Mouse (Mus musculus): ENCODE measurements around the gene Pakap. TPM values are rescaled to one million over a fixed set of nuclear protein-coding genes. Genes with fewer than 3 reads are reported as not detected.

Pakap gene
- polyA plus RNA-seq, 1 experiment = 14.7 TPM

DNA sequence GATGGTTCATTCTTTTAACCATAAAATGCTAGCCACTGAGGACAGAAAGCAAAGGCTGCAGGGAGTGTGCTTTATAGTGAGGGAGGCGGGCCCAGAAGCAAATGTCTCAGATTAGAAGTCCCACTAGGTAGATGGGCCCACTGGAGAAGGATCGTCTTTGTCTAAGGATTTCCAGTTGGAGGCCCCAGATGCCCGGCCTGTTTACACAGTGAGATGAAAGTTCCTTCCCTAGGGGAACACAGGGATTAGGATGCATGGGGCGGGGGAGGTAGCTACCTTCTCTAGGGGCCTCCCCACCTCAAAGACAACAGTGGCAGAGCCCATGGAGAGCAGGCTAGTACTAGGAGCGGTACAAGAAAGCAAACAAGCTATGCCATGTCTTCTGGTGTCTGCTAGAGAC is 327.2 kb downstream of the Pakap start:
- Histone ChIP-seq H3K4me3 (ENCODE audit: insufficient read depth, low read length) (no peak overlapping the region), H3K27ac (ENCODE audit: insufficient read depth, low read length) (no peak overlapping the region), H3K4me1 (ENCODE audit: control insufficient read depth, insufficient read depth, low read length) (no peaks in the 10 kb centered on the region)
- TF ChIP-seq CTCF (IDR thresholded peaks at IDR 0.05; ENCODE audit: borderline replicate concordance, insufficient read depth, low read length) (no peak), POLR2A (IDR thresholded peaks at IDR 0.05; ENCODE audit: low read depth, low read length) (no peak)

DNA sequence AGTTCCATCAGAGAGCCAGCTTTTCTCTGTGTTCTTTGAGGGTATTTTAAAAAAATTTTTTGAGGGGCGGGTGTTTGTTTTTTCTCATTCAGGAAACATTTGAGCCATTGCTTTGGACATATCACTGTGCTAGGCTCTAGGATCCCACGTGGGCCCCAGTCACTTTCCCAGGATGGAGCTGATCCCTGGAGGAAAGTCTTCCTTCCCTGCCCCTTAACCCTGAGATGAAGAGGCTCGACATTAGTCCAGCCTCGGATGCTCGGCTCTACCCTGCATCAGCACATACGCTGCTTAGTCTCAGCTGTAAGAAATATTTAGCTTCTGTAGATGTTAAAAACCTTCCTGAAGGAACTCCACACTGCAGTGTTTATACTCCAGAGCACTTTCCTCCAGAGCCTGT is 327.9 kb downstream of the Pakap start:
- no peaks in the 10 kb centered on the region for H3K4me1 ChIP-seq (ENCODE audit: control insufficient read depth, insufficient read depth, low read length)
- no peak overlapping the region for H3K4me3 ChIP-seq (ENCODE audit: insufficient read depth, low read length)
- TF ChIP-seq CTCF (IDR thresholded peaks at IDR 0.05; ENCODE audit: borderline replicate concordance, insufficient read depth, low read length) (no peak), POLR2A (IDR thresholded peaks at IDR 0.05; ENCODE audit: low read depth, low read length) (no peak)
- H3K27ac ChIP-seq (ENCODE audit: insufficient read depth, low read length) = no peak overlapping the region

DNA sequence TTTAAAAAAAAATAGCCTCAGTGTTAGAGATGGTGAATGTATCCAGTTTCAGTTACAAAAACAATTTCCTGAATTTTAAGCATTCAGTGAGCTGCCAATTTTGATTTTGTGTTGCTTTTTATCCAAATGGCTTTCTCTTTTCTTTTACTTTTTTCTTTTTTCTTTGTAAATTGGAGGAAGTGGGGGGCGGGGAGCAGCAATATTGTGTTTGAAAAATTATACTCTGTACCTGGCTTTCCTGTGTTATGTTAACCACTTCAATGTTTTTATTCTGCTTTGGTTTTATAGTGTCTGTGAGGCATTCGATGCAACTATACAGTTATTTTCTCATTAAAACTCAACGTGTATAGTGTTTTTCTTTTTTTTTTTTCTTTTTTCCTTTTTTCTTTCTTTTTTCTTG is 328.7 kb downstream of the Pakap start:
- TF ChIP-seq CTCF (IDR thresholded peaks at IDR 0.05; ENCODE audit: borderline replicate concordance, insufficient read depth, low read length) = no peak
- TF ChIP-seq POLR2A (IDR thresholded peaks at IDR 0.05; ENCODE audit: low read depth, low read length) = no peak
- no peak overlapping the region for H3K4me3 ChIP-seq (ENCODE audit: insufficient read depth, low read length)
- no peaks in the 10 kb centered on the region for H3K4me1 ChIP-seq (ENCODE audit: control insufficient read depth, insufficient read depth, low read length)
- H3K27ac ChIP-seq (ENCODE audit: insufficient read depth, low read length) = no peak overlapping the region

DNA sequence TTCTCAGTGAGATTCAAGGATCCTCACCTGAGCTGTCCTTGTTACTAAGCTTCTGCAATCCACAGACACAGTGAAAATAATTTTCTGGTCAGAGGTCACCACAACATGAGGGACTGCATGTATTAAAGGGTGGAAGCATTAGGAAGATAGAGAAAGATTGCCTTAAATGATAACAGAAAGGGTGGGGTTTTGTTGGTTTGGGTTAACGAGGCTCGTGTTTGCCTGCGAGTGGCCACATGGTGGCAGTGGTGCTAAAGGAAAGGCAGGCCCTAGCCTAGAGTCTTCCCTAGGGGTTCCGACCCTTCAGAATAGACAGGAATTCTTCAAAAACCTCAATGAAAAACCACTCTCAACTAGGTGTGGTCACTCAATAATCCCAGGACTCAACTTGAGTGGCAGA is 333.2 kb downstream of the Pakap start:
- TF ChIP-seq POLR2A (IDR thresholded peaks at IDR 0.05; ENCODE audit: low read depth, low read length) (no peak), CTCF (IDR thresholded peaks at IDR 0.05; ENCODE audit: borderline replicate concordance, insufficient read depth, low read length) (peak; percentile 65; the same call in 1 of the 2 replicates)
- Histone ChIP-seq H3K4me1 (ENCODE audit: control insufficient read depth, insufficient read depth, low read length) (no peaks in the 10 kb centered on the region), H3K27ac (ENCODE audit: insufficient read depth, low read length) (no peak overlapping the region), H3K4me3 (ENCODE audit: insufficient read depth, low read length) (no peak overlapping the region)

DNA sequence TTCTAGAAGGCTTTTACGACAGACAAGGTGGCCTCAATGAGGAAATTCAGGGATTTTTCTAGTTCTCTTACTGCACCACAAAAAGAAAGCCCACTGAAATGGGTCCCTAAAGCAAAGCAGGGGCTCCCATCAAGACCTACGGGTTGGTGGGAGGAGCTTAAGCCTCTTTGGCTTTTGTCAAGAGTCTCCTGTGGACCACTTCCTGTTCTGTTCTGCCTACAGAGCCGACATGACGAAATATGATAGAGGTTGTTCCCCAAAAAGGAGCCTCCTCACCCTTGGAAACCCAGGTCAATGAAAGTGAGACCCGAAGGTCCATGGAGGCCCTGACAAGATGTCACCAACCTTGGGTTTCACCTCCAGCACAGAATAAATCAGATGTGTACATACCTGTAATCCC is 334.6 kb downstream of the Pakap start:
- no peak overlapping the region for H3K27ac ChIP-seq (ENCODE audit: insufficient read depth, low read length)
- TF ChIP-seq POLR2A (IDR thresholded peaks at IDR 0.05; ENCODE audit: low read depth, low read length) (no peak), CTCF (IDR thresholded peaks at IDR 0.05; ENCODE audit: borderline replicate concordance, insufficient read depth, low read length) (no peak)
- no peak overlapping the region for H3K4me3 ChIP-seq (ENCODE audit: insufficient read depth, low read length)
- H3K4me1 ChIP-seq (ENCODE audit: control insufficient read depth, insufficient read depth, low read length) = no peaks in the 10 kb centered on the region

DNA sequence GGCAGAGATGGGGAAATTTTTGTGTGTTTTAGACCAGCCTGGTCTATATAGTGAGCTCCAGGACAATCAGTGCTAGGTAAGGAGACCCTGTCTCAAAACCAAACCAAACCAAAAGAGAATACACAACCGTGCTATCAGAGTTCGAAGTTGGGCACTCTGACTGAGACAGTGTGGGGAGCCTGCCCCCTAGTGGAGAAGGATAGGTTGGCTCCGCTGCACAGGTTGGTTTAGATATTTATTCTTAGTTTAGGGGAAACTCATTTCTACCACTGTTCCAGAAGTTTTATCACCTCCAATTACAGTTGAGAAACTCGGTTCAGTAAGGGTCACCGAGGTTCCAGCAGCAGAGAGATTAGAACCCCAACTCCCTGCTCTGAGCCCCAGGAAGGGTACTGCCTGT is 336.2 kb downstream of the Pakap start:
- TF ChIP-seq POLR2A (IDR thresholded peaks at IDR 0.05; ENCODE audit: low read depth, low read length) (no peak), CTCF (IDR thresholded peaks at IDR 0.05; ENCODE audit: borderline replicate concordance, insufficient read depth, low read length) (peak; percentile 84)
- H3K27ac ChIP-seq (ENCODE audit: insufficient read depth, low read length) = no peak overlapping the region
- no peaks in the 10 kb centered on the region for H3K4me1 ChIP-seq (ENCODE audit: control insufficient read depth, insufficient read depth, low read length)
- H3K4me3 ChIP-seq (ENCODE audit: insufficient read depth, low read length) = no peak overlapping the region

DNA sequence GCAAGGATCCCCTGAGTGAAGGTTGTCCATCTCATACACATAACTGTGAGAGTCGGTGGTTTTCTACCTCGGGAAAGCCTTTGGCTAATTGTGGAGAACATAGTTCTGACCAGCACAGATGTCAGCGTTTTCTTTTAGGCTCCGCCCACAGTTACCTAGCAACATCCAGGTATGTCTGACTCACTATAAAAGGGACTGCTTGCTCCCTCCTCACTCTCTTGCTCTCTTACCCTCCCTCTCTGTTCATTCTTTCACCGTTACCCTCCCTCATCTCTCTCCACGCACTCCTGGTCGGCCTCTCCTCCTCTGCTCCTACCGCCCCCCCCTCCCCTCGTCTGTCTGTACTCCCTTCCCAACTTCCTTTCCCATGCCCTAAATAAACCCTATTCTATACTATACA is 336.7 kb downstream of the Pakap start:
- no peaks in the 10 kb centered on the region for H3K4me1 ChIP-seq (ENCODE audit: control insufficient read depth, insufficient read depth, low read length)
- H3K4me3 ChIP-seq (ENCODE audit: insufficient read depth, low read length) = no peak overlapping the region
- no peak overlapping the region for H3K27ac ChIP-seq (ENCODE audit: insufficient read depth, low read length)
- no peak for TF ChIP-seq POLR2A (IDR thresholded peaks at IDR 0.05; ENCODE audit: low read depth, low read length)
- TF ChIP-seq CTCF (IDR thresholded peaks at IDR 0.05; ENCODE audit: borderline replicate concordance, insufficient read depth, low read length) = no peak

DNA sequence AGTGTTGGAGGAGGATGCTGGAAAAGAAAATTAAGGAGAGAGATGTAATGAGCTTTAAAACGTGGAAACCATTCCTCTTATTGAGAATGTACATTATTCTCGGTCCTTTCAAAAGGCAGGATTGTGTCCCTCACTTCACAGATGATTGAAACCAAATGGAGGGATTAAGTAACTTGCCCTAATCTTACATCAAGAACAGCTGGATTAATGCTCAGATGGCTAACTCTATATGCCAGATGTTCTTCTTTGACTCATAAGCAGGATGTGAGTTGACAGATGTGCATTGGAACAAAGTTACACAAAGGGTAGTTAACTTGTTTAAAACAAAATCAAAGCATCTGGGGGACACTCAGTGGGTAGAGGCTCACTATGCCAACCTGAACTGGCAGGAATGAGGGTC is 338.7 kb downstream of the Pakap start:
- no peak overlapping the region for H3K27ac ChIP-seq (ENCODE audit: insufficient read depth, low read length)
- TF ChIP-seq CTCF (IDR thresholded peaks at IDR 0.05; ENCODE audit: borderline replicate concordance, insufficient read depth, low read length) (no peak), POLR2A (IDR thresholded peaks at IDR 0.05; ENCODE audit: low read depth, low read length) (no peak)
- no peak overlapping the region for H3K4me3 ChIP-seq (ENCODE audit: insufficient read depth, low read length)
- no peaks in the 10 kb centered on the region for H3K4me1 ChIP-seq (ENCODE audit: control insufficient read depth, insufficient read depth, low read length)

DNA sequence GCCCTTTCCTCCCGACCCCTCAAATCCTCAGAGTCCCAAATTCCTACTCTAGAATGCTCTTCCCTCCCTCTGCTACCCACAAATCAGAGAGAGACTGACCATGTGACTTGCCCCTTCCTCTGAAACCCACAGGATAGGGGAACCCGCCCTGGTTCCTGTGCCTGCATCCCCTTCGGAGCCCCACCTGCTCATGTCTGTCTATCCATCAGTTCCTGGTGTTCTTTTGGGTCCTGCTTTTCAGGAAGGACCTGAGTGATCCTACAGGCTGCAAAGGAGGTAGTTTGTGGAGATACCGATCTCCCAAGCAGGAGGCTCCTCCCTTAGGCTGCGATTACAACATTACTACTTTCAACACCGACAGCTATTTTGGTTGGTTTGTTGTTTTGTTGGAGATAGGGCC is 340.9 kb downstream of the Pakap start:
- Histone ChIP-seq H3K4me1 (ENCODE audit: control insufficient read depth, insufficient read depth, low read length) (no peaks in the 10 kb centered on the region), H3K27ac (ENCODE audit: insufficient read depth, low read length) (no peak overlapping the region), H3K4me3 (ENCODE audit: insufficient read depth, low read length) (no peak overlapping the region)
- no peak for TF ChIP-seq CTCF (IDR thresholded peaks at IDR 0.05; ENCODE audit: borderline replicate concordance, insufficient read depth, low read length)
- no peak for TF ChIP-seq POLR2A (IDR thresholded peaks at IDR 0.05; ENCODE audit: low read depth, low read length)

DNA sequence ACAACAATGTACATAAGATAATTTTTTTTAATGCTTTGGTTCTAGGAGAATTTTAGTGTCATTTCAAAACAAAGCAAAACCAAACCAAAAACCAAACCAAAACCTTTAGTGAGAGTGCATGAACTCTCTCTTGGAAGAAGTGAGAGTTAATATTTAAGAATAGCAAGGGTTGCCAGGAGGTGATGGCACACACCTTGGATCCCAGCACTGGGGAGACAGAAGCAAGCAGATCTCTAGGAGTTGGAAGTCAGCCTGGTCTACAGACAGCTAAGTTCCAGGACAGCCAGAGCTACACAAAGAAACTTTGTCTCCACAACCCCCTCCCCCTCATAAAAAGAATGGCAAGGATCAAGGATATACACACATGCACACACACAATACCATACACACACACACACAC is 345.0 kb downstream of the Pakap start:
- Histone ChIP-seq H3K4me3 (ENCODE audit: insufficient read depth, low read length) (no peak overlapping the region), H3K27ac (ENCODE audit: insufficient read depth, low read length) (no peak overlapping the region), H3K4me1 (ENCODE audit: control insufficient read depth, insufficient read depth, low read length) (no peaks in the 10 kb centered on the region)
- TF ChIP-seq CTCF (IDR thresholded peaks at IDR 0.05; ENCODE audit: borderline replicate concordance, insufficient read depth, low read length) (no peak), POLR2A (IDR thresholded peaks at IDR 0.05; ENCODE audit: low read depth, low read length) (no peak)
